In the genomic region with DNA sequence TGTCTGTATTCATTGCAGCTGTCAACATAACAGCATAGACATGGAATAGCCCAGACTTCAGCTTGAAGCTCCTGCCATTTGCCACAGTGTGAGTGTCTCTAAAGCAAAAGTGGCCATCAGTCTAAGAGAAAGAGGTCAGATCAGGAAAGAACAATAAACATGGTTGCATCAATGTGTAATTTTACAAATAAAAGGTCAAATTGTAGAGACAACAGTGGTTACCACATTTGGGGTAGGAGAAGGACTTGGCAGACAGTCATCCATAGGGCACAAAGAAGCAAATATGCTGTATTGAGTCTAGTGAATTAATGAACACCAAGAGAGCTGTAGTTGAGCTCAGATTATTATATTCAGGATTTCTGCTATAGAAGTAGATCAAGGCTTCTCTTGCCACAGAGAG, we compare ENCODE assay signal across 18 mouse cellular contexts.
A peak's percentile ranks its signal among the peaks of the same experiment; 100 is the strongest.
DNase-seq lines count a peak whose midpoint lies in the region; ATAC-seq and TF ChIP-seq lines count a peak whose summit lies in the region.
"Had no signal": no experiment of that assay in that cellular context is flagged by ENCODE, and none has a peak within 500 bp of the region (broad histone marks: within the 10 kb centered on the region; RNA-seq: fewer than 3 reads in every experiment).

No protein-coding gene starts in this region.

- TF ChIP-seq EP300 in liver, postnatal 0 days (IDR thresholded peaks at IDR 0.05; ENCODE audit: low read depth) = peak; percentile 18; the same call in 1 of the 2 replicates

- peaks cover 13% of the 10 kb centered on the region; the same call in 1 of the 2 replicates for H3K4me1 ChIP-seq in kidney, adult 2 months (ENCODE audit: control insufficient read depth, insufficient read depth, low read length)
- no peaks in the 10 kb centered on the region for H3K4me1 ChIP-seq in kidney, embryonic 16.5 days (ENCODE audit: insufficient read depth, low read length)
- 0 out of 2 replicates have a peak, but pooled peaks cover 3% of the 10 kb centered on the region for H3K4me1 ChIP-seq in liver, postnatal 0 days (ENCODE audit: insufficient read depth)
- no peaks in the 10 kb centered on the region for H3K4me1 ChIP-seq in liver, embryonic 12.5 days
- H3K4me1 ChIP-seq: embryonic facial prominence, embryonic 10.5 days; embryonic facial prominence, embryonic 12.5 days; forebrain, embryonic 13.5 days; forebrain, embryonic 15.5 days had no signal

- no peaks in the 10 kb centered on the region for H3K9me3 ChIP-seq in kidney, embryonic 16.5 days (ENCODE audit: low read length)
- H3K9me3 ChIP-seq in liver, postnatal 0 days (ENCODE audit: low read length) = no peaks in the 10 kb centered on the region
- no peaks in the 10 kb centered on the region for H3K9me3 ChIP-seq in liver, embryonic 12.5 days (replicated peaks)
- H3K9me3 ChIP-seq: embryonic facial prominence, embryonic 10.5 days; embryonic facial prominence, embryonic 12.5 days; forebrain, embryonic 13.5 days; forebrain, embryonic 15.5 days had no signal

- H3K4me3 ChIP-seq in kidney, adult 2 months (ENCODE audit: insufficient read depth, low read depth, low read length) = no peak overlapping the region
- no peak overlapping the region for H3K4me3 ChIP-seq in kidney, embryonic 16.5 days (ENCODE audit: low read length)
- H3K4me3 ChIP-seq in liver, postnatal 0 days (ENCODE audit: low read depth, low read length) = no peak overlapping the region
- H3K4me3 ChIP-seq in liver, embryonic 12.5 days = no peak overlapping the region
- H3K4me3 ChIP-seq: embryonic facial prominence, embryonic 10.5 days; embryonic facial prominence, embryonic 12.5 days; forebrain, embryonic 13.5 days; forebrain, embryonic 15.5 days had no signal

- no peak overlapping the region for H3K4me2 ChIP-seq in kidney, embryonic 16.5 days (replicated peaks; ENCODE audit: low read depth, low read length)
- no peak overlapping the region for H3K4me2 ChIP-seq in liver, postnatal 0 days (ENCODE audit: low read depth, low read length)
- H3K4me2 ChIP-seq in liver, embryonic 12.5 days = no peak overlapping the region
- H3K4me2 ChIP-seq: embryonic facial prominence, embryonic 12.5 days; forebrain, embryonic 13.5 days; forebrain, embryonic 15.5 days had no signal

- no peak for TF ChIP-seq CTCF in kidney, adult 2 months (conservative IDR thresholded peaks at IDR 0.05; ENCODE audit: insufficient read depth, insufficient read length, low read depth, low read length)
- no peak for TF ChIP-seq CTCF in liver, postnatal 0 days (IDR thresholded peaks at IDR 0.05; ENCODE audit: low read depth)

- no peak for ATAC-seq in kidney, embryonic 16.5 days (ENCODE audit: low FRiP score, low TSS enrichment)
- peak; percentile 79 for ATAC-seq in liver, postnatal 0 days
- ATAC-seq in liver, embryonic 12.5 days = no peak
- ATAC-seq: forebrain, embryonic 13.5 days; forebrain, embryonic 15.5 days; forebrain, postnatal 0 days had no signal

- H3K27ac ChIP-seq in kidney, adult 2 months (ENCODE audit: insufficient read depth, low read depth, low read length) = 0 out of 2 replicates have a peak overlapping the region, but pooled peaks have one; percentile 1
- no peak overlapping the region for H3K27ac ChIP-seq in kidney, embryonic 16.5 days (ENCODE audit: low read length)
- H3K27ac ChIP-seq in liver, postnatal 0 days (ENCODE audit: low read depth) = peak overlapping the region; percentile 55; the same call in 1 of the 2 replicates
- no peak overlapping the region for H3K27ac ChIP-seq in liver, embryonic 12.5 days
- H3K27ac ChIP-seq: embryonic facial prominence, embryonic 10.5 days; embryonic facial prominence, embryonic 12.5 days; forebrain, embryonic 13.5 days; forebrain, embryonic 15.5 days had no signal

- no peak for DNase-seq in kidney, adult 2 months
- no peak for DNase-seq in liver, postnatal 0 days
- DNase-seq in lung, adult 18-20 months = no peak
- DNase-seq: adrenal gland, adult 8-10 months; adrenal gland, postnatal 14 days; adrenal gland, postnatal 36 days; cerebellum, adult 11-12 months; cerebellum, adult 2 months; cerebellum, adult 9-10 months; cerebellum, postnatal 10 days; cerebellum, postnatal 25 days; forebrain, postnatal 0 days had no signal

- no peaks in the 10 kb centered on the region for H3K27me3 ChIP-seq in kidney, adult 2 months (replicated peaks; ENCODE audit: control insufficient read depth, insufficient read depth, low read length)
- no peaks in the 10 kb centered on the region for H3K27me3 ChIP-seq in kidney, embryonic 16.5 days (ENCODE audit: insufficient read depth, low read length)
- no peaks in the 10 kb centered on the region for H3K27me3 ChIP-seq in liver, postnatal 0 days (ENCODE audit: insufficient read depth, low read length)
- no peaks in the 10 kb centered on the region for H3K27me3 ChIP-seq in liver, embryonic 12.5 days (replicated peaks)
- H3K27me3 ChIP-seq: embryonic facial prominence, embryonic 12.5 days; forebrain, embryonic 13.5 days; forebrain, embryonic 15.5 days had no signal

- H3K36me3 ChIP-seq in kidney, adult 2 months (ENCODE audit: control insufficient read depth, insufficient read depth, low read length) = peaks cover 1% of the 10 kb centered on the region
- H3K36me3 ChIP-seq in kidney, embryonic 16.5 days (ENCODE audit: insufficient read depth, low read length) = 0 out of 2 replicates have a peak, but pooled peaks cover 1% of the 10 kb centered on the region
- no peaks in the 10 kb centered on the region for H3K36me3 ChIP-seq in liver, postnatal 0 days (replicated peaks; ENCODE audit: insufficient read depth, low read length)
- no peaks in the 10 kb centered on the region for H3K36me3 ChIP-seq in liver, embryonic 12.5 days
- H3K36me3 ChIP-seq: embryonic facial prominence, embryonic 10.5 days; embryonic facial prominence, embryonic 12.5 days; forebrain, embryonic 15.5 days had no signal

- H3K9ac ChIP-seq in kidney, embryonic 16.5 days (replicated peaks; ENCODE audit: low read length) = no peak overlapping the region
- H3K9ac ChIP-seq in liver, postnatal 0 days (replicated peaks) = no peak overlapping the region
- no peak overlapping the region for H3K9ac ChIP-seq in liver, embryonic 12.5 days
- H3K9ac ChIP-seq: embryonic facial prominence, embryonic 12.5 days; forebrain, embryonic 13.5 days; forebrain, embryonic 15.5 days; forebrain, postnatal 0 days had no signal

- TF ChIP-seq POLR2A in kidney, adult 2 months (IDR thresholded peaks at IDR 0.05; ENCODE audit: low read depth, low read length) = no peak

Comparison
In these comparisons a context has a peak if more than half of its experiments do, and no peak if none do; other contexts are left out.
1. H3K27ac ChIP-seq: peak in kidney, adult 2 months (single experiment) and liver, postnatal 0 days (single experiment); none in kidney, embryonic 16.5 days (single experiment) and liver, embryonic 12.5 days (single experiment).